Mouse (Mus musculus): ENCODE measurements around the gene Tmem92.

The Tmem92 gene

GRCm38 (mm10) chr11:94728545-94728944, 54.0 kb downstream of the Tmem92 start:
- no peak for DNase-seq (ENCODE audit: low read depth)

DNA sequence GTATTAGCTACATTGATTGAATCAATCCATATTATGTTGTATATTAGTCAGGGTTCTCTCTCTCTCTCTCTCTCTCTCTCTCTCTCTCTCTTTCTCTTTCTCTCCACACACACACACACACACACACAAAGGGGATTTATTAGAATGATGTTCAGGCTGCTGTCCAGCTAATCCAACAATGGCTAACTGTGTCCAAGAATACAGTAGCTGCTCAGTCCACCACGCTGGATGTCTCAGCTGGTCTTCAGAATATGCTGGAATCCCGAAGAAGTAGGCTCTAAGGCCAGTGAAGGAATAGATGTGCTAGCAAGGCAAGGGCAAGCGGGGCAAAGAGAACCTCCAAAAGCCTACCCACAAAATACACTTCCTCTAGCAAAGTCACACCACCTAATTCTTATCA, 55.2 kb downstream of the Tmem92 start:
- DNase-seq (ENCODE audit: low read depth) = no peak

All from NIH3T3 (cell line).